Mouse (Mus musculus) kidney, embryonic 14.5 days (tissue): Measurements from ENCODE around the gene Smarcc1. TPM values are rescaled to one million over a fixed set of nuclear protein-coding genes. Genes with fewer than 3 reads are reported as not detected.
"Not testable (repeated sequence)": the region's sequence is repeated elsewhere in the genome, so short reads cannot be mapped to it uniquely, and the experiment has no call there.

Experiments used
- ATAC-seq: fragments of 200-750 bp; cut with Nextera tagmentation; 2 replicates; pipeline ENCODE4 v1.8.0; 2017; ENCODE audit warnings: moderate number of reproducible peaks, mild to moderate bottlenecking, moderate TSS enrichment, moderate library complexity; ENCODE audit not compliant: low FRiP score, low TSS enrichment
- H3K27ac ChIP-seq: fragments of 300-500 bp; sonication (generic); 2 replicates; pipeline ENCODE4 v1.5.1; 2014; ENCODE audit warnings: low read depth, mild to moderate bottlenecking, low read length, moderate library complexity, mixed read lengths
- H3K27me3 ChIP-seq: fragments of 300-500 bp; sonication (generic); 2 replicates; pipeline ENCODE4 v1.6.1; 2014; ENCODE audit warnings: mild to moderate bottlenecking, low read length; ENCODE audit not compliant: control insufficient read depth, insufficient read depth
- H3K36me3 ChIP-seq: fragments of 300-500 bp; sonication (generic); 2 replicates; pipeline ENCODE4 v1.6.1; 2014; ENCODE audit warnings: low read length, mixed read lengths; ENCODE audit not compliant: control insufficient read depth, insufficient read depth
- H3K4me1 ChIP-seq: fragments of 300-500 bp; sonication (generic); 2 replicates; pipeline ENCODE4 v1.6.1; 2014; ENCODE audit warnings: low read length, mixed read lengths; ENCODE audit not compliant: control insufficient read depth, insufficient read depth
- H3K4me2 ChIP-seq: fragments of 300-500 bp; sonication (generic); replicated peaks from 2 replicates; pipeline ENCODE4 v1.6.1; 2014; ENCODE audit warnings: low read depth, mild to moderate bottlenecking, low read length
- H3K4me3 ChIP-seq: fragments of 300-500 bp; sonication (generic); 2 replicates; pipeline ENCODE4 v1.5.1; 2014; ENCODE audit warnings: mild to moderate bottlenecking, low read length
- H3K9ac ChIP-seq: fragments of 300-500 bp; sonication (generic); 2 replicates; pipeline ENCODE4 v1.6.1; 2014; ENCODE audit warnings: low read depth, mild to moderate bottlenecking, low read length, moderate library complexity
- H3K9me3 ChIP-seq: fragments of 300-500 bp; sonication (generic); 2 replicates; pipeline ENCODE4 v1.6.1; 2016; ENCODE audit warnings: low read length; ENCODE audit not compliant: control insufficient read depth
- WGBS: fragments of 180-500 bp; shearing (Covaris S2); extraction: QIAGEN DNeasy Blood & Tissue Kit; methylation state at CpG from one replicate; pipeline ENCODE4 v1.1.7; 2014; 5-methylcytosine and 5-hydroxymethylcytosine counted together
- polyA plus RNA-seq: library from polyadenylated mRNA; unstranded; fragments of >200 nt; fragmentation: Nextera tagmentation; extraction: Ambion mirVana; gene quantifications from 2 replicates; pipeline ENCODE4 v1.2.1, GENCODE M21; 2014

Gene Smarcc1
- polyA plus RNA-seq, 1 experiment from 2014 or later = 198 TPM

GRCm38 (mm10) chr9:110148598-110148997, 31.1 kb downstream of the Smarcc1 start:
- H3K27ac ChIP-seq = no peak overlapping the region
- peaks cover 76% of the 10 kb centered on the region for H3K36me3 ChIP-seq
- H3K9ac ChIP-seq = no peak overlapping the region
- no peak overlapping the region for H3K4me2 ChIP-seq
- no peaks in the 10 kb centered on the region for H3K4me1 ChIP-seq
- no peak for ATAC-seq
- H3K4me3 ChIP-seq = no peak overlapping the region
- no peaks in the 10 kb centered on the region for H3K9me3 ChIP-seq
- 80% methylated on average over 2 of the region's 2 CpGs for WGBS
- no peaks in the 10 kb centered on the region for H3K27me3 ChIP-seq

- Histone ChIP-seq H3K4me3 (no peak overlapping the region), H3K9me3 (no peaks in the 10 kb centered on the region), H3K4me1 (no peaks in the 10 kb centered on the region), H3K9ac (no peak overlapping the region), H3K27ac (no peak overlapping the region), H3K27me3 (no peaks in the 10 kb centered on the region), H3K4me2 (no peak overlapping the region), H3K36me3 (peaks cover 76% of the 10 kb centered on the region)
- WGBS = 100% methylated on average over 1 of the region's 1 CpGs
- ATAC-seq = no peak
Measured at GRCm38 (mm10) chr9:110159036-110159435, 41.5 kb downstream of the Smarcc1 start.

DNA sequence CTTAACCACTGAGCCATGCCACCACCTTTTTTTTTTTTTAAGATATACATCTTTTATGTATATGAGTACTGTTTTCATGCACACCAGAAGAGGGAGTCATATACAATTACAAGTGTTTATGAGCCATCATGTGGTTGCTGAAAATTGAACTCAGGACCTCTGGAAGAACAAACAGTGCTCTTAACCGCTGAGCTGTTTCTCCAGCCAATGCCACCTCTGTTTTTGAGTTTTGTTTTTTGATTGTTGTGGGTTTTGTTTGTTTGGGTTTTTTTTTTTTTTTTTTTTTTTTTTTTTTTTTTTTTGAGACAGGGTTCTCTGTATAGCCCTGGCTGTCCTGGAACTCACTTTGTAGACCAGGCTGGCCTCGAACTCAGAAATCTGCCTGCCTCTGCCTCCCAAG, 43.0 kb downstream of the Smarcc1 start:
- H3K27me3 ChIP-seq, H3K4me3 ChIP-seq, H3K4me1 ChIP-seq, H3K27ac ChIP-seq, H3K9ac ChIP-seq, H3K4me2 ChIP-seq, H3K9me3 ChIP-seq, ATAC-seq: not testable (repeated sequence)
- WGBS = 93% methylated on average over 2 of the region's 2 CpGs
- H3K36me3 ChIP-seq = peaks cover 74% of the 10 kb centered on the region

- H3K9me3 ChIP-seq = no peaks in the 10 kb centered on the region
- H3K4me2 ChIP-seq = no peak overlapping the region
- no peaks in the 10 kb centered on the region for H3K4me1 ChIP-seq
- no peaks in the 10 kb centered on the region for H3K27me3 ChIP-seq
- 69% methylated on average over 5 of the region's 5 CpGs for WGBS
- H3K9ac ChIP-seq = no peak overlapping the region
- no peak for ATAC-seq
- no peak overlapping the region for H3K4me3 ChIP-seq
- H3K27ac ChIP-seq = no peak overlapping the region
- H3K36me3 ChIP-seq = peaks cover 73% of the 10 kb centered on the region
Measured at GRCm38 (mm10) chr9:110162441-110162840, 44.9 kb downstream of the Smarcc1 start.

DNA sequence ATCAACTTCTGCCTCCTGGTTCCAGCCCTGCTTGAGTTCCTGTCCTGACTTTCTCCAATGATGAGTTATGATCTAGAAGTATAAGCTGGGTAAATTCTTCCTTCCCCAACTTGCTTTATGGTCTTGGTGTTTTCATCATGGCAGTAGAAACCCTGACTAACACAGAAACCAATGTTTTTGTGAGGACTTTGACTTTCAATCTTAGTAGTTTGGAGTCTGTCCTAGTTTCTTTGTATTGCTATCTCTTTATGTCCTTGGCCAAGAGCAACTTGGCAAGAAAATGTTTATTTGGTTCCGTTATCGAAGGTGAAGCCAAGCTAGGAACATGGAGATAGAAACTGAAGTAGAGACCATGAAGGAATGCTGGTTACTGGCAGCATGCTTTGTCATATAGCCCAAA, 45.6 kb downstream of the Smarcc1 start:
- WGBS = 94% methylated on average over 2 of the region's 2 CpGs
- no peaks in the 10 kb centered on the region for H3K4me1 ChIP-seq
- ATAC-seq = no peak
- no peak overlapping the region for H3K9ac ChIP-seq
- no peak overlapping the region for H3K4me3 ChIP-seq
- no peaks in the 10 kb centered on the region for H3K27me3 ChIP-seq
- H3K4me2 ChIP-seq = no peak overlapping the region
- peaks cover 73% of the 10 kb centered on the region for H3K36me3 ChIP-seq
- no peak overlapping the region for H3K27ac ChIP-seq
- H3K9me3 ChIP-seq = no peaks in the 10 kb centered on the region

DNA sequence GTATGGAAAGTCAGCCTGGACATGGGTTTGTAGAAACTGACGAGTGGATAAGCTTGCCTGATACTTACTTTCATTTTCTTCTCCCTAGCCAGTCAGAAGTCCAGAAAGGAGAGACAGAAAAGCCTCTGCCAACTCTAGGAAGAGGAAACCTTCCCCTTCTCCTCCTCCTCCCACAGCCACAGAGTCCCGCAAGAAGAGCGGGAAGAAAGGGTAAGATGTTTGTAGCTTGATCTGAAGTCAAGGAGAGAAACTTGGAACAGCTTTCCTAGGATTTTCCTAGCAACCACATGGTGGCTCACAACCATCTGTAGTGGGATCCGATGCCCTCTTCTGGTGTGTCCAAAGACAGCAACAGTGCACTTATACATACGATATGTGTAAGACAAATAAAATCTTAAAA, 53.4 kb downstream of the Smarcc1 start:
- Histone ChIP-seq H3K4me2 (no peak overlapping the region), H3K4me3 (no peak overlapping the region), H3K36me3 (peaks cover 81% of the 10 kb centered on the region), H3K27ac (no peak overlapping the region), H3K4me1 (no peaks in the 10 kb centered on the region), H3K27me3 (no peaks in the 10 kb centered on the region), H3K9me3 (no peaks in the 10 kb centered on the region), H3K9ac (no peak overlapping the region)
- no peak for ATAC-seq
- WGBS = 89% methylated on average over 5 of the region's 5 CpGs

DNA sequence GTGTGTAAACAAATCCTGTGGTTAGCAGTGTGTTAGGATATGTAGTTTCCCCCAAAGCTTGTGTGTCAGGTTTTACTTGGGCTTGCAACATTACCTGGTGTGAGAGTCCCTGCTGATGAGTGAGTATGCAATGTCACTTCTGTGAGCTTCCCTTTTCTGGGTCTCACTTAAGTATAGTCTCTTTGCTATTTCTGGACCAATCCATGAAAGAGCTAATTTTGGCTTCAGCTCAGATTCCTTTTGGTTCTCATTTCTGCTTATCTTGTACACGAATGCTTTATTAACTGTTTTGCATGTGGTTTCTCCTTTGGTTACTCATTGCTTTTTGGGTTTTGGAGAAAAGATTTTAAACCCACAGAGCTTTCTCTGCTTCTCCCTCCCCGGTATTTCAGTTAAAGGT, 82.4 kb downstream of the Smarcc1 start:
- Histone ChIP-seq H3K36me3 (peaks cover 83% of the 10 kb centered on the region), H3K27ac (no peak overlapping the region), H3K27me3 (no peaks in the 10 kb centered on the region), H3K9ac (no peak overlapping the region), H3K4me3 (no peak overlapping the region), H3K4me2 (no peak overlapping the region), H3K4me1 (no peaks in the 10 kb centered on the region), H3K9me3 (no peaks in the 10 kb centered on the region)
- 93% methylated on average over 2 of the region's 2 CpGs for WGBS
- no peak for ATAC-seq

DNA sequence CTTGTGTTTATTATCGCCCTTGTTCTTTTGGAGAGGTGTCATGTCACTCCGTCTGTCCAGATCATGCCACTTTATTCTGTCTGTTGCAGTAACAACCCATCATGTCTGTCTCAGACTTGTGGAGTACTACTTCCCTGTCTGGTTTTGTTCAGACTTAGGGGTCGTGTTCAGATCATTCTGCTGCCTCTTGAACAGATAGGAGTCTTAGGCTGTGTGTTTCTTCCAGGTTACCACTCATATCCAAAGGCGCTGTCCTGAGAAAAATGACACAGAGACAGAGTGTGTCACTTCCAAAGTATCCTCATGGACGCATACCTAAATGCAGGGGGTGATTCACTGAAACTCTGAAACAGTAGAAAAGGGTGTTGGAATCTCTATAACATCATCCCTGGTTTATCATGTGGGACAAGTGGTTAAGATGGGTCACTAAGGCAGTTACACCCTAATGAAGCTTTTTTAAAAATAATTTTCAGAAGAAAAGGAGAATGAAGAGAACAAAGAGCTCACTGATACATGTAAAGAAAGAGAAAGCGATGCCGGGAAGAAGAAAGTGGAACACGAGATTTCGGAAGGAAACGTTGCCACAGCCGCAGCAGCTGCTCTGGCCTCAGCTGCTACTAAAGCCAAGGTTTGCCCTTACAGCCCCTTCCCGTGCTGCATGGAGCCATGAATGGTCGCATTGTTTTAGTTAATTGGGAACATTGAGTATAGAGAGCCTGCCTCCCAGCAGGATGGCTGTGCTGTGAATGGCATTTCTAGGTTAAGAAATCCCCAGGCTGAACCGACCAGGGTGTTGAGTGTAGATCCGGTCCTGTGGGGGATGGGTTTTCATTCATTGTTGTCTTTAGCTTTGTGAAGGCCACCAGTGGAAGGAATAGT, 88.3 kb downstream of the Smarcc1 start:
- Histone ChIP-seq H3K36me3 (peaks cover 91% of the 10 kb centered on the region), H3K27me3 (no peaks in the 10 kb centered on the region), H3K27ac (no peak overlapping the region), H3K4me1 (no peaks in the 10 kb centered on the region), H3K9ac (no peak overlapping the region), H3K4me2 (no peak overlapping the region), H3K4me3 (no peak overlapping the region), H3K9me3 (no peaks in the 10 kb centered on the region)
- WGBS = 78% methylated on average over 15 of the region's 15 CpGs
- ATAC-seq = no peak

GRCm38 (mm10) chr9:110206437-110206836, 88.9 kb downstream of the Smarcc1 start:
- ATAC-seq = no peak
- H3K9ac ChIP-seq = no peak overlapping the region
- H3K4me1 ChIP-seq = no peaks in the 10 kb centered on the region
- H3K27ac ChIP-seq = no peak overlapping the region
- H3K36me3 ChIP-seq = peaks cover 93% of the 10 kb centered on the region
- no peak overlapping the region for H3K4me3 ChIP-seq
- H3K9me3 ChIP-seq = no peaks in the 10 kb centered on the region
- no peaks in the 10 kb centered on the region for H3K27me3 ChIP-seq
- WGBS = 93% methylated on average over 2 of the region's 2 CpGs
- H3K4me2 ChIP-seq = no peak overlapping the region
